Mouse (Mus musculus) telencephalon, adult 2 months (tissue): Measurements from ENCODE around the gene Slc35c1.
A peak's percentile ranks its signal among the peaks of the same experiment; 100 is the strongest.

Experiments
- DNase-seq: peaks from one replicate; pipeline ENCODE4 v3.0.0-alpha.2; 2011; ENCODE audit warnings: low read depth, low spot score

Gene Slc35c1

DNA sequence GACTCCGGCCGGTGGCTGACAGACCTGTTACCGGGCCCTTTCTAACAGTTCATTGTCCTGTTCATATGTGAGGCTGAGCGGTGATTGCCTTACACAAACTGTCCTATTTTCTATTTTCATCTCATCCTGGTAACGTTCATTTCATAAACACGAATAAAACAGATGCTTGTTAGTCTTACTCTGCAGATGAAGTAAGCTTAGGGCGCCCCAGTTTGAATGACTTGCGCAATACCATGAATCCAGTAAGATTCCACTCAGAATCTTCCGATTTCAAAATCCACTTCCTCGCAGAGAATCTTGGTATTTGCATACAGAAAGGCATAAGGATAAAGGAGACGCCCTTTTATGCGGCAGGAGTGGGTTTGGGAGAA, 26.0 kb downstream of the Slc35c1 start:
- peak; percentile 78 for DNase-seq

GRCm38 (mm10) chr2:92433578-92434374, 26.6 kb downstream of the Slc35c1 start, which contains the start of gene Cry2:
Cry2 (minus strand) TSS chr2:92434043.
- peak; percentile 99 for DNase-seq

GRCm38 (mm10) chr2:92432299-92433295, 27.7 kb downstream of the Slc35c1 start:
- no peak for DNase-seq

DNA sequence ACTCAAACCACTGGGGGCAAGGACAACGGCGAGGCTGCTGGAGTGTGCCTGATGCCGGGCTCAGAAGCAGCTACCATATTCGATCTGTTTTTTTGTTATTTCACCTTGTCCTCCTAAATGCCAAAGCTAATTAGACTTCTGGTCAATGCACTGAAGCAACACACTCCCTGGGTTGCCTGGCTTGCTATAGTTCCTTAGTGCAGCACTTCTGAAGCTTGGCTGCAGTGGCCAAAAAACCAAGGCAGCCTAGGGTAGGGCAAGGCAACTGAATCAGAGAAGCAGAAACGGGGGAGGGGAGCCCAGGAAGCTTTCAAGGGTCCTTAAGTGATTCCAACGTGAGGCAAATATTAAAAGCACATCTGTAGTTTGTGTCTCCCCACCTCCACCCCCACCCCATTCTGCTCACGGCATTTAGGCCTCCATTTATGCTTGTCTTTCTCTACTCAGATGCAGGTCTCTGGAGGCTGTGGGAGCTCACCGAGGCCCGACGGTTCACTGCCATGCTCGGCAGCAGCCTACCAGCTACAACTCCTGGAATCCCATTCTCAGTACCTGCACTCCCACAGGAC, 28.6 kb downstream of the Slc35c1 start:
- DNase-seq, result no peak

DNA sequence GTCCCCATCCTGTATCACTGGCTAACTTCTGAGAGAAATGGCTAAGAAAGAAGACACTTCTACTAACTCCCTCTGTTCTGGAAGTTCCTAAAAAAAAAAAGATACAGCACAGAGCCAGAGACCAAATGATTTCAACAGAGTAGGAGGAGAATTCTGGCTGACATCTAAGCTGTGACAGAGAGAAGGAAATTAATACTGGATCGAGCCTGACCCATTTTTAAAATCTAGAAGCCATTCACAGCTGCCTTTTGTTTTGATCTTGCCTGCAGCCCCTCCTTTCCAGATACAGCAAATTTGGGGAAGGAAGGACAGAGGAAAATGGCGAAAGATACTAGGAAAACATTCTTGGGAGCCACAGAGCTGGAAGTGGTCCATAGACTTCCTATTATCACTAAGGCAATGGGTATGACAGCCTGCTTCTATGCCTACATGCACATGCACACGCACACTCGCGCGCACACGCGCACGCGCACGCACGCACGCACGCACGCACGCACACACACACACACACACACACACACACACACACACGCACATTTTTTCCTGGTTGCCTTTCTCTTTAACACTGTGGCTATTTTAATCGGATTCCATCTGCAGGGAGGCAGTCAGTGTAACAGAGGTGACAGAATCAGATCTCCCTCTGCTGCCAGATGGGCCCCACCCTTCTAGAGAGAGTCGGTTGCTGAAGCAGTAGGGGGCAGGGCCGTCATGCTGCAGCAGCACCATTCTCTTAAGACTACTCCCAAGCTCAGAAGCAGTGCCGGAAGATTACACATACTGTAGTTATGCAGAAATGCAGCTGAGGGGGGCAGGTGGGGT, 29.4 kb downstream of the Slc35c1 start:
- DNase-seq, result peak; percentile 93

GRCm38 (mm10) chr2:92430089-92430488, 30.2 kb downstream of the Slc35c1 start:
- DNase-seq, result no peak

- DNase-seq, result peak; percentile 87
Measured at GRCm38 (mm10) chr2:92427882-92428281, 32.5 kb downstream of the Slc35c1 start.

DNA sequence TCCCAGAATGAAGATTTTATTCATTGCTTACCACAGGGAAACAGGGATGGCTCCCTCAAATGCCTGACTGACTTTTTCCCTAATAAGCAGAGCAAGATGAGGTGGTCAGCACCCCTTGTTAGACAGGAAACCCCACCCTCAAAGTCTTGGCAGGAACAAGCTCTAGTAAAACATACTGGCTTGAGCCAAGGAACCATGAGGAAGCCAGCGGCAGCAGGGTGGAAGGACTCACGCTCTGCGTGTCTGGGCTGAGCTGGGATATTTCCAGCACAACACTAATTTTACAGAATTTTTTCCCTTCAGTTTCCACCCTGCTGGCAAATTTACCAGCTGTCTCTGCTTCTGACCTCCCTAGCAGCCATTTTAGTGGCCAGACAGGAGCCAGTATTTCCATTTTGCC, 33.9 kb downstream of the Slc35c1 start:
- DNase-seq, result no peak

DNA sequence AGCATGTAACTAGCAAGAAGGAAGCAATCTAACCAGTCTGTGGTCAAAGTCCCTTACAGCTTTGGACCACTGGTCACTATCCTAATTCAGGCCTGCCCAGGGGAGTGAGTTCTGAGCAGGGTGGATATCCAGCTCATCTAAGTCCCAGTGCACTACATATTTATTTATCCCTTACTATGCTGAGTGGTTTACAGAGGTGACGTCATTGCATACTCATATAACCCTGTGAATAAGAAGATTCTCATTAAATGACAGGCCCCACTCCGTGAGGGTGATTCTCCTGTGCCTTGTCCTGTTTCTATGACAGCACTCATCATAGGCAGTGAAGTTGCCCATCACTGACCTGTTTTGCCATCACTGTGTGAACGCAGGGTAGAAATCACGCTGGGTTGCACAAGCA, 35.0 kb downstream of the Slc35c1 start:
- DNase-seq, result no peak

- no peak for DNase-seq
Measured at GRCm38 (mm10) chr2:92424462-92425308, 35.7 kb downstream of the Slc35c1 start.

DNA sequence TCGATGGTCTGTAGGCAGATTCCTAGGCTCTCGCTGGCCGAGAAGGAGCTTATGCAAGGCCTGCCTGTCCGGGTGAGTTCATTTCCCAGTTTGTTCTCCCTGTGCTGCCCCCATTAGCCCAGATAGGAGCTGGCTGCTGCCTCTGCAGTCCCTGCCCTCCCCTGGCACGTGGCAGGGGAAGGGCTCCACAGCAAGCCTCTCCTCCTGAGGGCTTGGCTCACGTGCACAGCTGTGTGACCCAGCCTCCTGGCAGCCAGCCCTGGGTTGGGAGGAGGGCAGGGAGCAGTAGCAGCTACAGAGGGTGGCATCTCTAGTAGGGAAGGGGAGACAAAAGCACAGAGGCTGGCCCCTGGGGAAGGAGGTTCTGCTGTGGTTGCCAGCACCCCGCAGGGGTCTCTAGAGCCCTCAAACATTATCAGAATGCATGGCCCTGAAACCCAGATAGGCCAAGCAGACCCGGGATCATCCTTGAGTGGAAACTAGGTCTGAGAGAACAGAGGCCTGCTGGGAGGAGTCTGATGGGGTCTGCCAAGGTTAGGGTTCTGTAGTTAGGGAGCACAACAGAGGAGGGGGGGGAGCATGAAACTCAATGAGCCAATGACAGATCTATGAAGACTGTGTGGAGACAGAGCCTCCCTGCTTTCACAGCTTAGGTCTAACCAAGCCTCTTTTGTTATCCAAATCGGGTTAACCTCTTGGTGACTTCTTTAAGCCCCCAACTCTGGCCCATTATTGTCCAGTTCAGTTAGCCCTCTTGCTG, 36.5 kb downstream of the Slc35c1 start:
- peak; percentile 82 for DNase-seq

DNA sequence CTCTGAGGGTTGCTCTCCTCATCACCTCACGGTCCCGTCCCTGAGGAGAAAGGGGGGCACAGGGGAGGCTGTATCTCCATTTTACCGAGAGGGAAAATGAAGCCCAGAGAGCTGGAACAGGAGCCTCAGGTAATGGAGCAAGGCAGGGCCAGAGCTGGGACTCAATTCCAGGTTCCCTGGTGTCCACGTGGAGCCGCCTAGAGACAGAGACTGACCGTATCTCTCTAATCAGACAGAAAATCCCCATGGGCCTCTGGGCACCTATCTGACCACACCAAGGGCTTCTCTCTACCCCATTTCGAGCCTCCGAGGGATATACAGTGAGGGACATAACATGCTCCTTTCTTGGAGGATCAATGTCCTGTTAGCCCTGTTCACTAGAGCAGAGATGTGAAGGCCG, 37.2 kb downstream of the Slc35c1 start:
- DNase-seq, result no peak

DNA sequence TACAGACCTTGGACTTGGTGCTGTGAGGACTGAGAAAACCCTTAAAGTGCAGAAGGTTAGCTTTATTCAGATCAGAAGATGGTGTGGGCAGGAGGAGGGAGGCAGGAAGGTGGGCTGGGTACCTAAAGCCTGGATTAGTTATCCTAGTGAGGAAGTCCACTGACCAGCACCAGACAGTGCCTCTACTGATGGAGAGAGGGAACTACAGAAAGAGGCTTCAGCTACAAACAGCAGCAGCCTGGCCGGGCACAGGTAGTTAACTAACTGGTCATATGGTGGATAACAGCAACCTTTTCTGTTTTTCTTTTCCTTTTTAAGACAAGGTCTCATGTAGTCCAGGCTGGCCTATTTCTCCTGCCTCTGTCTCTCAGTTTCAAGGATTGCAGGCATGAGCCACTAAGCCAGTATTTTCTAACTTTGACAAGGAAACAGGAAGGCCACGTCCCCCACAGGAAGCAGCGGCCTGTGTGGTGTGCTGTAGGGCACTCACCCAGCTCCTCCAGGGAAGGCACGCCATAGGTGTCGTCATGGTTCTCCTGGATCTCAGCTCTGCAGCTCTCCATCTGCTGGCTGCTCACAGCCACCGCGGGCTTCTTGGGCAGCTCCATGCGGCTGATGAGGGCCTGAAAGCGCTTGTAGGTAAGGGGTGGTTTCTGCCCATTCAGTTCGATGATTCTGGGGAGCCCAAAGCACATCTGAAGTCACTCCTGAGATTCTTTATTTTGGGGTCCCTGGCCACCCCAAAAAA, 37.8 kb downstream of the Slc35c1 start:
- DNase-seq, result no peak

DNA sequence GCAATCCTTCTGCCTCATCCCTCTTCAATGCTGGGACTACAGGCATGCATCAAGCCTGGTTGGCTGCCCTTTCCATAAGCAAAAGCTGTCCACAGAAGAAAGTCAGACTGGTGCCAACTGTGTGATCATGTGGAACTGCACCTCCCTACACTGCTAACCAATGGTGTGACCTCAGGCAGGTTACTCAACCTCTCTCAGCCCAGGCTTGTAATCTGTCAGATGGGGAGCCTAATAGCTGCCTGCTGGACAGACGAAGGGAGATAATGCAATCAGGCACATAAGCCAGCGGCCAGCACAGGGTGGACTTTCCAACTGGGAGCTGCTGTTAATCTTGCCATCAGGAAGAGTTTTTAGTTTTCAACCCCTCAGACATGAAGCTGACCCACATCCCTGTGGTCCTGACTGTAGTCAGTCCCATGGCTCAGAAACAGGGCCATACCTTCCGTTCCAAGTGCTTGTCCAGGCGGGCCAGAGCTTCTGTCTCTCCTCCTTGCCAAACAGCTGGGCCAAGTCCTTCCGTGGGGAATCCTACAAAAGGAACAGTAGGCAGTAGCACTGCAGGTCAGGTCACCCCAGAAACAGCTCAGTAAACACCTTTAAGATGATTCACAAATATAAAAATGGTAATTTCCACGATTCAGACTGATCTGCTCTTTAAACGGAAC, 38.5 kb downstream of the Slc35c1 start:
- no peak for DNase-seq

DNA sequence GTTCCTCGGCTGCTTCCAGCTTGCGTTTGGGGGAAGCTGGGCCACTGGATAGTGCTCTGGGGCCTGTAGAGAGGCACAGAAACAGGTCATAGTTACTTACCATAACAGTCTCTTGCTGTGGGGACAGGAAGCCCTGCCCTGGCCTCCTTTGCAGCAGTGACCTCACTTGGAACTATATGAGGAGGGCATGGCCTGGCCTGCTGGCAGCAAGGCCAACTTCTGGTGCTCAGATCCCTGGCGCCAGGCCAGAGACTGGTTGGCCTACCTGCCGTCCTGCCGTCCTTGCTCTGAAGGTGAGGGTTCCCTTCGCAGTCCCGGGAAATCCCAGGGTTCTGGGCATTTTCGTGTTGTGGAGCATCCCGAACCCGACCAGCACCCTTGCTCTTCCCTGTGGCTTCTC, 48.6 kb downstream of the Slc35c1 start:
- DNase-seq, result no peak

GRCm38 (mm10) chr2:92408309-92409045, 51.9 kb downstream of the Slc35c1 start:
- no peak for DNase-seq

- no peak for DNase-seq
Measured at GRCm38 (mm10) chr2:92405687-92406086, 54.7 kb downstream of the Slc35c1 start.

DNA sequence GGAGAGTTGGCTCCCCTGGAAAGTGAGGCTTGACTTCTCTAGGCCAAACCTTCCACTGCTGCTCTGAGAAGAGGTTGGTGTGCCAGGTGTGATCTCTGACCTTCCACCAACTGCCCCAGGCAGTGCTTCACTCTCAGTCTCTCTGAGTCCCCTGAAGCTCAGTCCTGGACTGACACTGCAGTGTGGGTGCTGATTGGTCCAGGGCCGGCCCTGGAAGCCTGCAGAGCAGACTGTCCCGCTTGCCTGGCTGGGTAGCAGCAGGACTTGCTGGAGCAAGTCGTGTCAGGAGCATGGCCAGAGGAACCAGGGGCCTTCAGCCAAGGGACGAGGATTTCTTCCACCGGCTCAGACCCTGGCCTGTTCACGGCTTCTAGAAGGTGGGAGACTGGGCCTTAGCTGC, 55.6 kb downstream of the Slc35c1 start:
- DNase-seq, result no peak
